Mouse (Mus musculus): ENCODE results near the gene Klrg1. TPM values are rescaled to one million over a fixed set of nuclear protein-coding genes. Genes with fewer than 3 reads are reported as not detected.

Klrg1 gene
- polyA plus RNA-seq (2015; fragmentation: Illumina TruSeq; extraction: RNeasy Lipid Tissue Mini Kit (QIAGEN cat#74804); ENCODE audit: insufficient read depth, low replicate concordance) = 4.2 TPM

DNA sequence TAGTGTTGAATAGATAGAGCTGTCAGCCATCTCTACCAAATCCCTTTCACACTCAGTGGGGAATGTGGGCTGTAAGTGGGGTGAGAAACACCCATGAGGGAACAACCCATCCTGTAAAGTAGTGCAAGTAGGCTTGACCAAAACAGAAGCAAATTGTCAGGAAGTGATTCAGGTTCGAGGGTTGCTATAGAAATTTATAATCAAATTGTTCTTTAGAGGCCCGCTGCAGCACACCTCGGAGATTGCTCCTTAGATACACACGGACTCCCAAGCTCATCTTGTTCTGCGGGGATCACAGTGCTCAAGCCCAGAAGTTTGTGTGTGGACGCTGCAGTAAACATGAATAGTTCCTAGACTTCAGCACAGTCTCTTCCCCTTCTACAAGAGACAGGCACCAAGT, at the start of gene Klrg1:
Klrg1 (minus strand) TSS at position 101 of the 400 bp plus-strand sequence.

DNA sequence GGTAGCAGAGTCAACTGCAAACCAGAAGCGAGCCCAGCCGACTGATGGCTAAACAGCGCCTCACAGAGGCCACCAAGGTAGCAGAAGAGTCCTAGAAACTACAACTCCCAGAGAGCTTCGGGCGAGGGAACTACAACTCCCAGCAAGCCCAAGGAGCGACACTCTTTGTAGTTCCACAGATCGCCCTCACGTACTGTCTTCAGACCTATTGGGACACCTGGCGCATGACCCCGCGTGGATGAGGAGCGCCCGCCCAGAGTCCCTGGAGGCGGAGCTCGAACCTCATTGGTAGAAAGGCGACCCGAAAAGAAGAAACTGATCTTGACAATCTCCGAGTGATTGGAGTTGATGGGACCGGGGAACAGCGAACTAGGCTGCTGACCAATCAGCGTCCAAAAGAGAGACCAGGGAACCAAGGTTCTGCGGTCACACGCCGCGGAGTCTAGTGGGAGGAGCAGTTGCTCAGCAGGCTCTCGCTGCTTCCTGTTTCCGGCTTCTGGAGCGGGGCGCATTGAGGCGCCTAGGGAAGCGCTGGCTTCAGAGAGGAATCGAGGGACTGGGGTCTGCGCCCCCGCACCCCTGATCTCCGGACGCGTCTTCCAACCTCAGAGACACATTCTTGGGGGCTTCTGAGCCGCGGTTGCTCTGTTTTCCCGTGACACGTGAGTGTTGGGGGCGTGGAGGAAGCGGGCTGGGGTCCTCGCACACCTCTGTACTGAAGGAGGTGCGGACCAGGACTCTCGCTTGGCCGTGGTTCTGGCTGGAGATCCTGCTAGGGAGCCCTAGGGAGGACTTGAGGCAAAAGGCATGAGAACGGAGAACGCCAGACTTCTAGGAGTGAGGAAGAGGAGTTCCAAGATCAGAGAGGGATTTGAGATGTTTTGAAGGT, 26.1 kb upstream of the Klrg1 start, which contains the start of gene M6pr:
M6pr (plus strand) TSS at position 216 of the 889 bp plus-strand sequence.

Other genes with a start within 250 kb of the Klrg1 start
- gene M6pr, start 25.8 kb upstream of the Klrg1 start, polyA plus RNA-seq (2015; fragmentation: Illumina TruSeq; extraction: RNeasy Lipid Tissue Mini Kit (QIAGEN cat#74804); ENCODE audit: insufficient read depth, low replicate concordance) = 294 TPM
- 13.2 TPM for gene Phc1, start 57.7 kb upstream of the Klrg1 start, polyA plus RNA-seq (2015; fragmentation: Illumina TruSeq; extraction: RNeasy Lipid Tissue Mini Kit (QIAGEN cat#74804); ENCODE audit: insufficient read depth, low replicate concordance)
- 0.50 TPM for gene Rimklb, start 215.9 kb upstream of the Klrg1 start, polyA plus RNA-seq (2015; fragmentation: Illumina TruSeq; extraction: RNeasy Lipid Tissue Mini Kit (QIAGEN cat#74804); ENCODE audit: insufficient read depth, low replicate concordance)
- 10.8 TPM for gene Mfap5, start 223.0 kb upstream of the Klrg1 start, polyA plus RNA-seq (2015; fragmentation: Illumina TruSeq; extraction: RNeasy Lipid Tissue Mini Kit (QIAGEN cat#74804); ENCODE audit: insufficient read depth, low replicate concordance)

Data from spleen, adult 10 weeks (tissue).